Mouse (Mus musculus) midbrain, postnatal 0 days (tissue): ENCODE measurements around the gene Diaph2. TPM values are rescaled to one million over a fixed set of nuclear protein-coding genes. Genes with fewer than 3 reads are reported as not detected.

ENCODE experiments used
- ATAC-seq: fragments of 200-750 bp; cut with Nextera tagmentation; 2 replicates; pipeline ENCODE4 v1.8.0; 2017; ENCODE audit warnings: moderate number of reproducible peaks, mild to moderate bottlenecking, moderate TSS enrichment, moderate library complexity; ENCODE audit not compliant: low FRiP score
- DNase-seq: peaks from one replicate; pipeline ENCODE4 v3.0.0-alpha.2; 2015; ENCODE audit warnings: low spot score
- H3K27ac ChIP-seq: fragments of 300-500 bp; sonication (generic); 2 replicates; pipeline ENCODE4 v1.5.1; 2014; ENCODE audit warnings: low read depth, mild to moderate bottlenecking, low read length, mixed read lengths
- H3K27me3 ChIP-seq: fragments of 300-500 bp; sonication (generic); 2 replicates; pipeline ENCODE4 v1.6.1; 2014; ENCODE audit warnings: low read length, control low read depth, mixed read lengths; ENCODE audit not compliant: insufficient read depth
- H3K36me3 ChIP-seq: fragments of 300-500 bp; sonication (generic); 2 replicates; pipeline ENCODE4 v1.6.1; 2014; ENCODE audit warnings: low read length, control low read depth, mixed read lengths; ENCODE audit not compliant: insufficient read depth
- H3K4me1 ChIP-seq: fragments of 300-500 bp; sonication (generic); 2 replicates; pipeline ENCODE4 v1.6.1; 2014; ENCODE audit warnings: mild to moderate bottlenecking, control low read depth, antibody characterized with exemption, low read length, mixed read lengths; ENCODE audit not compliant: insufficient read depth
- H3K4me2 ChIP-seq: fragments of 300-500 bp; sonication (generic); 2 replicates; pipeline ENCODE4 v1.6.1; 2014; ENCODE audit warnings: low read depth, mild to moderate bottlenecking, low read length, mixed read lengths; ENCODE audit not compliant: poor library complexity, severe bottlenecking
- H3K4me3 ChIP-seq: fragments of 300-500 bp; sonication (generic); 2 replicates; pipeline ENCODE4 v1.5.1; 2014; ENCODE audit warnings: low read depth, mild to moderate bottlenecking, low read length, moderate library complexity
- H3K9ac ChIP-seq: fragments of 300-500 bp; sonication (generic); replicated peaks from 2 replicates; pipeline ENCODE4 v1.6.1; 2014; ENCODE audit warnings: mild to moderate bottlenecking, low read length, moderate library complexity, mixed read lengths; ENCODE audit not compliant: poor library complexity, severe bottlenecking
- H3K9me3 ChIP-seq: fragments of 300-500 bp; sonication (generic); 2 replicates; pipeline ENCODE4 v1.6.1; 2016; ENCODE audit warnings: low read length, control low read depth
- CTCF ChIP-seq: IDR thresholded peaks from 2 replicates; pipeline ENCODE4 v1.5.1; 2016; ENCODE audit warnings: antibody characterized with exemption, mild to moderate bottlenecking
- WGBS: fragments of 180-500 bp; shearing (Covaris S2); extraction: QIAGEN DNeasy Blood & Tissue Kit; methylation state at CpG from one replicate; pipeline ENCODE4 v1.1.7; 2014; 5-methylcytosine and 5-hydroxymethylcytosine counted together
- polyA plus RNA-seq: library from polyadenylated mRNA; unstranded; fragments of >200 nt; fragmentation: Nextera tagmentation; extraction: Ambion mirVana; gene quantifications from 2 replicates; pipeline ENCODE4 v1.2.1, GENCODE M21; 2015
- total RNA-seq: library from RNA; depleted of rRNA; stranded (reverse); fragments of >200 nt; gene quantifications from 2 replicates; pipeline ENCODE4 v1.2.3, GENCODE M21; 2014

Diaph2 gene
- total and polyA plus RNA-seq, 2 experiments from 2014 or later = 3.9 to 4.8 TPM

DNA sequence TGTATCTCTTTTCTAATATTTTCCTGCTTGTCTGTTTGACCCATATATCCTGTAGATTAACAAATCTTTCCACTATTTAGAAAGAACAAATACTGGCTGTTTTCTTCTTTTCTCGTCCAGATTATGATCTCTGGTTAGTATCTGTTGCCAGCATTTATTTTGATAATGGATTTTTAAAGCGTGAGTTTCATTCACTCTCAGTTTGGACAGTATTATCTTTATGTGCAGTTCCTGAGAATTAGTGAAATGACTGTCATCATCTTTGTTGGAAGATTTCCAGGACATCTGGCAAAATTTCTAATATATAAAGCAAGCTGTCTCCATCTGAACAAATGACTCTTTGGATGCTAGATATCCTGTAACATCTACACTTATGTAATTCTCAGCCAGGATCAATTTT lies 455.7 kb downstream of the Diaph2 start:
- WGBS = 55% methylated on average over 2 of the region's 2 CpGs
- no peak for DNase-seq
- H3K4me3 ChIP-seq = no peak overlapping the region
- no peak for TF ChIP-seq CTCF
- H3K4me1 ChIP-seq = no peaks in the 10 kb centered on the region
- no peak overlapping the region for H3K27ac ChIP-seq
- no peaks in the 10 kb centered on the region for H3K9me3 ChIP-seq
- no peaks in the 10 kb centered on the region for H3K36me3 ChIP-seq
- no peak overlapping the region for H3K9ac ChIP-seq
- ATAC-seq = no peak
- H3K27me3 ChIP-seq = no peaks in the 10 kb centered on the region
- no peak overlapping the region for H3K4me2 ChIP-seq

DNA sequence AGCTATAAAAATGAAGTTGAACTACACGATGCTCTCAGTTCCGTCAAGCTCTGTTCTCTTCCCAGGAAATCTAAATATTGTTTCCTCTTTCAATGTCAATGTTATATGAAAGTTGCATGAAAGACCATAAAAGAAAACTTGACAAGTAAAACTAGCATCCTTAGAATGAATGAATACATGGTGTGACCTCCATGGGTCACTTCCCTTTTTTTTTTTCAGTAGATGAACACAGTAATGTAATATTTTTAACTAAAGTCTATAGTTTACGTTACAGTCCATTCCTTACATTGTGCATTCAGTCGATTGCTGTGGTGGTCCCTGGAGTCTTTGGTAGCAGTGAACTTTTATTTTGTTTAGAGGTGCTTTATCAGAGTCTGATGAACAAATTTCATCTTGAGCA lies 462.7 kb downstream of the Diaph2 start:
- ATAC-seq (no peak), DNase-seq (no peak)
- WGBS = 91% methylated on average over 4 of the region's 4 CpGs
- TF ChIP-seq CTCF = no peak
- no peaks in the 10 kb centered on the region for H3K27me3 ChIP-seq
- H3K4me2 ChIP-seq = no peak overlapping the region
- H3K9me3 ChIP-seq = no peaks in the 10 kb centered on the region
- no peaks in the 10 kb centered on the region for H3K4me1 ChIP-seq
- H3K36me3 ChIP-seq = no peaks in the 10 kb centered on the region
- no peak overlapping the region for H3K9ac ChIP-seq
- H3K4me3 ChIP-seq = no peak overlapping the region
- no peak overlapping the region for H3K27ac ChIP-seq

DNA sequence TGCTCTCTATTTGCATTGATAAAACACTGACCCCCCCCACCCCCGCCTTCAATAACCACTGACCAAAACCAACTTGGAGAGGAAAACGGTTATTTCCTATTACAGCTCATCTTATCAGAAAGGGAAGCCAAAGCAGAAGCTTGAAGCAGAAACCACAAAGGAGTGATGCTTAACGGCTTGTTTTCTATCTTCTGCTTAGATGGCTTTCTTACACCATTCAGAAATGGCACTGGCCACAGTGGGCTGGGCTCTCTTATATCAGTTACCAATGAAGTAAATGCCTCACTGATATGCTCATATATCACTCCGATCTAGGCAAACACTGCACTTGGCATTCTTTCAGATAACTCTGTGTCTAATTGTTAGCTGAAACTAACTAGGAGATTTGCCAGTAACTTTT lies 463.2 kb downstream of the Diaph2 start:
- H3K9ac ChIP-seq = no peak overlapping the region
- no peak overlapping the region for H3K27ac ChIP-seq
- H3K4me2 ChIP-seq = no peak overlapping the region
- DNase-seq (no peak), ATAC-seq (no peak)
- no peak overlapping the region for H3K4me3 ChIP-seq
- H3K27me3 ChIP-seq = no peaks in the 10 kb centered on the region
- no peaks in the 10 kb centered on the region for H3K9me3 ChIP-seq
- WGBS = 85% methylated on average over 4 of the region's 4 CpGs
- H3K36me3 ChIP-seq = no peaks in the 10 kb centered on the region
- H3K4me1 ChIP-seq = no peaks in the 10 kb centered on the region
- TF ChIP-seq CTCF = no peak

DNA sequence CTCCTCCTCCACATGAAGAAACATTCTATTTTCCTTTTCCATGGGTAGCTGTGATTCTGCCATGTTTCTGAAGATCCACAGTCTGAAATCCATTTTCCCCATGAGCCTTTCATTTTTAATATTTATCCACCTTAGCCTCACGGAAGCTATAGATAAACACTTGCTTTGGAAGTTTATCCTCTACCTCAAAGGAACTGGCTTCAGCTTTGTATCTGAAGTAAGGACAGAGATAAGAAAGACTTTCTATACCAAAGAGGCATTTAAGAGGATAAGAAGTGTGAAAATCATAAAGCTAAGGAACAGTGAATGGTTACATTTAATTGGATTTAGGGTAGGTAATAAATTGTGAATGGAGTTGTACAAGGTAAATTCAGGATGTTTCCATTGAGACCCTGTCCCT lies 480.5 kb downstream of the Diaph2 start:
- WGBS = 61% methylated on average over 1 of the region's 1 CpGs
- no peak for TF ChIP-seq CTCF
- no peak overlapping the region for H3K4me3 ChIP-seq

DNA sequence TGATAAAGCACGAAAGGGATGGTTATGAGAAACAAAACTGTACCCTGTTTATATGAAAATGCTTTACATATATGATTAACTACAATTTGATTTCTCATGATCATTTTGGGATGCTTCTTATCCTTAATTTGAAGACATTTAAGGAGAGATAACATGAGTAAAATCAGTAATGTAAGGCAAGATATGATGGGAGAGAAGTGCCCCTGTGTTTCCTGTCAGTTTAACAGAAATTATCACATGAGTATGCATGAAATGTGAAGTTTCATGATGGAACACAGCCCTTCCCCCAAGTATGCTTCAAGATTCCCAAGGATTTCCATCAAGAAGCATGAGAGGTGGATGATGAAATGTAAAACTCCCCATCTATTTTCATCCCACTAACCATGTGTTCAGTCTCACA lies 485.6 kb downstream of the Diaph2 start:
- Histone ChIP-seq H3K9me3 (no peaks in the 10 kb centered on the region), H3K27me3 (no peaks in the 10 kb centered on the region), H3K36me3 (no peaks in the 10 kb centered on the region), H3K9ac (no peak overlapping the region), H3K4me3 (no peak overlapping the region), H3K4me2 (no peak overlapping the region), H3K27ac (no peak overlapping the region), H3K4me1 (no peaks in the 10 kb centered on the region)
- ATAC-seq = no peak
- no peak for DNase-seq
- TF ChIP-seq CTCF = no peak
- 73% methylated on average over 1 of the region's 1 CpGs for WGBS

More for the DNA sequence above, 480.5 kb downstream of the Diaph2 start:
- DNase-seq (no peak), ATAC-seq (no peak)
- Histone ChIP-seq H3K9ac (no peak overlapping the region), H3K36me3 (no peaks in the 10 kb centered on the region), H3K27ac (no peak overlapping the region), H3K9me3 (no peaks in the 10 kb centered on the region), H3K4me2 (no peak overlapping the region), H3K4me1 (no peaks in the 10 kb centered on the region), H3K27me3 (no peaks in the 10 kb centered on the region)

DNA sequence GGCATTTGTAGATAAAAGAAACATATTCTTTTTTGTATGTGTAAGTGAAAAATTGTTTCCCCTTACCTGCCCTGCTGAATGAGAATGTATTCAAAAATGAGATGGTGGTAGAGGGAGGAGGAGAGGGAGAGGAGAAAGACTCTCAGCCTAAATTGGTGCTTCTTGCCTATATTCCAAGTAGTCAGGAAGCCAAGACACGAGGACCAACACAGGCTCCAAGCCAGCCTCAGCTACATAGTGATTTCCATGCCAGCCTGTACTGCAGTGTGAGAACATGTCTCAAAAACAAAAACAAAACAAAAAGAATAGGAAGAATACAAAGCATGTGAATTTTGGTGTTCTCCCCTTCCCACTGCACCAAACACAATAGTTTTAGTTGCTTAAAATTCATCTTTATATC lies 497.1 kb downstream of the Diaph2 start:
- no peak overlapping the region for H3K9ac ChIP-seq
- no peak for ATAC-seq
- H3K4me3 ChIP-seq = no peak overlapping the region
- no peak overlapping the region for H3K4me2 ChIP-seq
- no peak for TF ChIP-seq CTCF
- H3K27me3 ChIP-seq = no peaks in the 10 kb centered on the region
- no peak for DNase-seq
- no peak overlapping the region for H3K27ac ChIP-seq
- WGBS = 58% methylated on average over 1 of the region's 1 CpGs
- no peaks in the 10 kb centered on the region for H3K9me3 ChIP-seq
- H3K36me3 ChIP-seq = no peaks in the 10 kb centered on the region
- no peaks in the 10 kb centered on the region for H3K4me1 ChIP-seq
